Mouse (Mus musculus): ENCODE results near the gene Csde1. TPM values are rescaled to one million over a fixed set of nuclear protein-coding genes. Genes with fewer than 3 reads are reported as not detected.

Gene Csde1
- total and polyA plus RNA-seq, 3 experiments: 65.3 to 591 (median 515) TPM

- no peak overlapping the region for H3K9ac ChIP-seq (ENCODE audit: low read depth, low read length)
- 89% methylated on average over 6 of the region's 6 CpGs for WGBS
- TF ChIP-seq EP300 (IDR thresholded peaks at IDR 0.05; ENCODE audit: insufficient read depth, low read depth, low read length) (no peak), CTCF (IDR thresholded peaks at IDR 0.05) (no peak), POLR2A (IDR thresholded peaks at IDR 0.05; ENCODE audit: insufficient read depth, low read depth, low read length) (no peak)
- H3K27ac ChIP-seq: no peak overlapping the region
- no peaks in the 10 kb centered on the region for H3K79me2 ChIP-seq (replicated peaks; ENCODE audit: control insufficient read depth, insufficient read depth, low read length)
- intact Hi-C loops (cut with DNase I): no loop called here
- no peak overlapping the region for H3K4me3 ChIP-seq
- no peak for DNase-seq
- H3K36me3 ChIP-seq (ENCODE audit: control insufficient read depth, insufficient read depth, low read length): peaks cover 5% of the 10 kb centered on the region
- H3K4me1 ChIP-seq (ENCODE audit: control insufficient read depth, insufficient read depth, low read length): no peaks in the 10 kb centered on the region
- H3K27me3 ChIP-seq (ENCODE audit: control insufficient read depth, insufficient read depth, low read length): no peaks in the 10 kb centered on the region
These were observed 48.7 kb downstream of the Csde1 start for GRCm38 (mm10) chr3:103068971-103069370.

DNA sequence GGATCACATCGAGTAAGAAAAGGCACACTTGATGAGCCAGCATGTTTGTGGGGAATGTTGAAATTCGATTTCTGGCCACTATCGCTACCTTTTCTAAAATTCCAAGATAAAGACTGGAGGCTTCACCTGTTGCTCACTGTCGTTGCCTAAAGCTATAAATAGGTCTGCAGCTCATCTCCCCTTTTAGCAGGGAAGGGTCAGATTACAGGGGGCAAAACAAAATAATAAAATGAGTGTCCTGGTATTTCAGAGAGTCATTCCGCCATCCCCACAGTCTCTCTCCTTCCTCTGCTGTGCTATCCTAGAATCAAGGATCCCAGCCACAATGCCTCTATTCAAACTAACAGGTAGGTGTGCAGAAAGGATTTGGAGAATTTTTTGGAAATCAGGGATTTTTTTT lies 53.5 kb downstream of the Csde1 start, which contains the start of gene Ampd1:
Ampd1 (plus strand) TSS at position 244 of the 400 bp plus-strand sequence.
- Histone ChIP-seq H3K27me3 (ENCODE audit: control insufficient read depth, insufficient read depth, low read length) (no peaks in the 10 kb centered on the region), H3K79me2 (replicated peaks; ENCODE audit: control insufficient read depth, insufficient read depth, low read length) (no peaks in the 10 kb centered on the region), H3K9ac (ENCODE audit: low read depth, low read length) (no peak within 1 kb of the TSS), H3K4me1 (ENCODE audit: control insufficient read depth, insufficient read depth, low read length) (no peaks in the 10 kb centered on the region), H3K27ac (no peak within 1 kb of the TSS), H3K36me3 (ENCODE audit: control insufficient read depth, insufficient read depth, low read length) (peaks cover 2% of the 10 kb centered on the region; the same call in 1 of the 2 replicates), H3K4me3 (no peak within 1 kb of the TSS)
- no peak for DNase-seq
- intact Hi-C loops (cut with DNase I): no loop called here
- TF ChIP-seq EP300 (IDR thresholded peaks at IDR 0.05; ENCODE audit: insufficient read depth, low read depth, low read length) (no peak), POLR2A (IDR thresholded peaks at IDR 0.05; ENCODE audit: insufficient read depth, low read depth, low read length) (no peak), CTCF (IDR thresholded peaks at IDR 0.05) (no peak)
- WGBS: 48% methylated on average over 5 of the region's 5 CpGs

DNA sequence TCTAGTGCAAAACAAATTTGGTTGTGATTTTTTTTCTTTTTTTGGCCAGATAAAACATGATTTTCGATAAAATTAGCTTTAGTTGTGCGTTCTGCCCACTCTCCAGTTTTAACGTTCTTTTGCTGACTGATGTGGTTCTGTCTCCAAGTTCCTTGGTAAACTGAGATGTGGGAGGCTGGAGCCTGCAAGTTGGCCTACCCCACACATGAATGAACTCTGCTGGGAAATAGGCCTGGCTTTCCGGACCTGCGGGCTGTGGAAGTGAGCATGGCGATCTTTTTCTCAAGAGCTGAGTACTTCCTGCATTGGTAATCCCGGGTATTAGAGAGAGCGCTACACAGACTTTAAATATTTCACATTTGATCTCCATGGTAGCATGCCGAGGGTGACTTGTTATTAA lies 55.6 kb downstream of the Csde1 start:
- 83% methylated on average over 9 of the region's 9 CpGs for WGBS
- TF ChIP-seq EP300 (IDR thresholded peaks at IDR 0.05; ENCODE audit: insufficient read depth, low read depth, low read length) (no peak), POLR2A (IDR thresholded peaks at IDR 0.05; ENCODE audit: insufficient read depth, low read depth, low read length) (no peak), CTCF (IDR thresholded peaks at IDR 0.05) (no peak)
- no peaks in the 10 kb centered on the region for H3K36me3 ChIP-seq (ENCODE audit: control insufficient read depth, insufficient read depth, low read length)
- no peaks in the 10 kb centered on the region for H3K79me2 ChIP-seq (replicated peaks; ENCODE audit: control insufficient read depth, insufficient read depth, low read length)
- H3K4me3 ChIP-seq: no peak overlapping the region
- no peak overlapping the region for H3K9ac ChIP-seq (ENCODE audit: low read depth, low read length)
- intact Hi-C loops (cut with DNase I): no loop called here
- no peak overlapping the region for H3K27ac ChIP-seq
- no peak for DNase-seq
- no peaks in the 10 kb centered on the region for H3K4me1 ChIP-seq (ENCODE audit: control insufficient read depth, insufficient read depth, low read length)
- H3K27me3 ChIP-seq (ENCODE audit: control insufficient read depth, insufficient read depth, low read length): no peaks in the 10 kb centered on the region

- no peaks in the 10 kb centered on the region for H3K27me3 ChIP-seq (ENCODE audit: control insufficient read depth, insufficient read depth, low read length)
- H3K4me3 ChIP-seq: no peak overlapping the region
- no peak overlapping the region for H3K27ac ChIP-seq
- H3K36me3 ChIP-seq (ENCODE audit: control insufficient read depth, insufficient read depth, low read length): no peaks in the 10 kb centered on the region
- DNase-seq: no peak
- intact Hi-C loops (cut with DNase I): no loop called here
- H3K9ac ChIP-seq (ENCODE audit: low read depth, low read length): no peak overlapping the region
- H3K4me1 ChIP-seq (ENCODE audit: control insufficient read depth, insufficient read depth, low read length): no peaks in the 10 kb centered on the region
- no peak for TF ChIP-seq CTCF (IDR thresholded peaks at IDR 0.05)
- no peak for TF ChIP-seq EP300 (IDR thresholded peaks at IDR 0.05; ENCODE audit: insufficient read depth, low read depth, low read length)
- TF ChIP-seq POLR2A (IDR thresholded peaks at IDR 0.05; ENCODE audit: insufficient read depth, low read depth, low read length): no peak
- no peaks in the 10 kb centered on the region for H3K79me2 ChIP-seq (replicated peaks; ENCODE audit: control insufficient read depth, insufficient read depth, low read length)
- 81% methylated on average over 9 of the region's 9 CpGs for WGBS
These were observed 56.2 kb downstream of the Csde1 start for GRCm38 (mm10) chr3:103076476-103076875.

- no peaks in the 10 kb centered on the region for H3K79me2 ChIP-seq (replicated peaks; ENCODE audit: control insufficient read depth, insufficient read depth, low read length)
- 74% methylated on average over 9 of the region's 9 CpGs for WGBS
- no peaks in the 10 kb centered on the region for H3K4me1 ChIP-seq (ENCODE audit: control insufficient read depth, insufficient read depth, low read length)
- DNase-seq: no peak
- H3K4me3 ChIP-seq: no peak overlapping the region
- intact Hi-C loops (cut with DNase I): no loop called here
- H3K36me3 ChIP-seq (ENCODE audit: control insufficient read depth, insufficient read depth, low read length): no peaks in the 10 kb centered on the region
- no peaks in the 10 kb centered on the region for H3K27me3 ChIP-seq (ENCODE audit: control insufficient read depth, insufficient read depth, low read length)
- TF ChIP-seq POLR2A (IDR thresholded peaks at IDR 0.05; ENCODE audit: insufficient read depth, low read depth, low read length) (no peak), EP300 (IDR thresholded peaks at IDR 0.05; ENCODE audit: insufficient read depth, low read depth, low read length) (no peak), CTCF (IDR thresholded peaks at IDR 0.05) (no peak)
- no peak overlapping the region for H3K27ac ChIP-seq
- H3K9ac ChIP-seq (ENCODE audit: low read depth, low read length): no peak overlapping the region
These were observed 59.1 kb downstream of the Csde1 start for GRCm38 (mm10) chr3:103079301-103079700.

DNA sequence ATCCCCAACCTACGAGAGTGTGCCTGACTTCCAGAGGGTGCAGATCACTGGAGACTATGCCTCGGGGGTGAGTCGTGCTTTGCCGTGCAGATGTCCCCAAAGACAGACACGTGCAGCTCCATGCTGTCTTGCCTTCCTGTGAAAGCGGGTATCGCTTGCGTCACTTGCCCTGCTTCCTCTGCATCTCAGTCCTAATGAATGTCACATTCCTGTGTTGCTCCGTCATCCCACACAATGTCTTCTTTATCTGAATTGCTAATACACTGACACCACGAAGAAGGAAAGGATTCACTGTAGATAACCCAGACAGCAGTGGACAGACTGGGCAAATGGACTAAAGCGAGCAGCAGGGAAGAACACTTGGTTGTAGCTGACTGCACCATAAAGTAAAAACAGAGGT lies 60.8 kb downstream of the Csde1 start:
- DNase-seq: no peak
- Histone ChIP-seq H3K36me3 (ENCODE audit: control insufficient read depth, insufficient read depth, low read length) (no peaks in the 10 kb centered on the region), H3K9ac (ENCODE audit: low read depth, low read length) (no peak overlapping the region), H3K79me2 (replicated peaks; ENCODE audit: control insufficient read depth, insufficient read depth, low read length) (no peaks in the 10 kb centered on the region), H3K27me3 (ENCODE audit: control insufficient read depth, insufficient read depth, low read length) (no peaks in the 10 kb centered on the region), H3K27ac (no peak overlapping the region), H3K4me1 (ENCODE audit: control insufficient read depth, insufficient read depth, low read length) (no peaks in the 10 kb centered on the region), H3K4me3 (no peak overlapping the region)
- intact Hi-C loops (cut with DNase I): no loop called here
- TF ChIP-seq CTCF (IDR thresholded peaks at IDR 0.05): no peak
- no peak for TF ChIP-seq POLR2A (IDR thresholded peaks at IDR 0.05; ENCODE audit: insufficient read depth, low read depth, low read length)
- no peak for TF ChIP-seq EP300 (IDR thresholded peaks at IDR 0.05; ENCODE audit: insufficient read depth, low read depth, low read length)
- WGBS: 30% methylated on average over 11 of the region's 11 CpGs
